Mouse (Mus musculus) stomach, postnatal 0 days (tissue): ENCODE measurements at regions not wholly inside any gene's neighbourhood (a gene's known extent, or its start where the extent isn't known, plus 50 kb on each side); places are given as distances from the start of the nearest gene placed in this dataset.

Experiments
- ATAC-seq: fragments of 200-750 bp; cut with Nextera tagmentation; 2 replicates; pipeline ENCODE4 v1.8.0; 2017; ENCODE audit not compliant: low FRiP score, low TSS enrichment
- DNase-seq: peaks from one replicate; pipeline ENCODE4 v3.0.0-alpha.2; 2016; ENCODE audit warnings: low spot score
- H3K27ac ChIP-seq: fragments of 300-500 bp; sonication (generic); replicated peaks from 2 replicates; pipeline ENCODE4 v1.5.1; 2014; ENCODE audit warnings: mild to moderate bottlenecking, control low read depth
- H3K27me3 ChIP-seq: fragments of 300-500 bp; sonication (generic); 2 replicates; pipeline ENCODE4 v1.6.1; 2014; ENCODE audit warnings: low read length; ENCODE audit not compliant: control insufficient read depth, insufficient read depth
- H3K36me3 ChIP-seq: fragments of 300-500 bp; sonication (generic); 2 replicates; pipeline ENCODE4 v1.6.1; 2014; ENCODE audit warnings: low read length, mixed read lengths; ENCODE audit not compliant: control insufficient read depth, insufficient read depth
- H3K4me1 ChIP-seq: fragments of 300-500 bp; sonication (generic); replicated peaks from 2 replicates; pipeline ENCODE4 v1.6.1; 2014; ENCODE audit warnings: antibody characterized with exemption; ENCODE audit not compliant: control insufficient read depth, insufficient read depth
- H3K4me2 ChIP-seq: fragments of 300-500 bp; sonication (generic); replicated peaks from 2 replicates; pipeline ENCODE4 v1.6.1; 2014; ENCODE audit warnings: low read depth, mild to moderate bottlenecking, control low read depth, moderate library complexity
- H3K4me3 ChIP-seq: fragments of 300-500 bp; sonication (generic); 2 replicates; pipeline ENCODE4 v1.5.1; 2014; ENCODE audit warnings: low read depth, low read length, control low read depth
- H3K9ac ChIP-seq: fragments of 300-500 bp; sonication (generic); 2 replicates; pipeline ENCODE4 v1.6.1; 2014; ENCODE audit warnings: mild to moderate bottlenecking, low read length, control low read depth, mixed read lengths
- H3K9me3 ChIP-seq: fragments of 300-500 bp; sonication (generic); 2 replicates; pipeline ENCODE4 v1.6.1; 2016; ENCODE audit warnings: low read length; ENCODE audit not compliant: control insufficient read depth
- CTCF ChIP-seq: IDR thresholded peaks from 2 replicates; pipeline ENCODE4 v1.5.1; 2016; ENCODE audit warnings: antibody characterized with exemption, low read depth, mild to moderate bottlenecking, moderate library complexity
- EP300 ChIP-seq: optimal IDR thresholded peaks from 2 replicates; pipeline ENCODE3; 2016; ENCODE audit warnings: antibody characterized with exemption
- WGBS: fragments of 180-500 bp; shearing (Covaris S2); extraction: QIAGEN DNeasy Blood & Tissue Kit; methylation state at CpG from one replicate; pipeline ENCODE4 v1.1.7; 2014; 5-methylcytosine and 5-hydroxymethylcytosine counted together

DNA sequence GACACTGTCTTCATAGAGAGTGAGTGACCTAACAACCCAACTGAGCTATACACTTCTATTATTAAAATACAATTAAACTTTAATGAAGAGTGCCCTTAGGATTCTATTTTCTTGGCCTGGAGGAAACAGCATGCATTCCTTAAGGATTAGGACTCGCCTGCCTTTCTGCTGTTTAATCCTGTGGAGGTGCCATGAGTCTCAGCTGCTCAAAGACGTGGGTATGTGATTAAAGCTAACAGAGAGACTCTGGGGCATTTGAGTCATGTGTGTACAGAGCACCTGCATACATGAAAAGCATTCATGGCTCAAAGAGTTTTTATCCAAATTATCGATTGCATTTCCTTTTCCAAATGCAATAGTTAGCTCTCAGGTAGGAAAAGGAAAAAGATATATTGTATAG lies 51.7 kb upstream of the Robo1 start:
- no peaks in the 10 kb centered on the region for H3K9me3 ChIP-seq
- WGBS, result 46% methylated on average over 3 of the region's 3 CpGs
- ATAC-seq, result no peak

More for the DNA sequence above, 51.7 kb upstream of the Robo1 start:
- no peak for TF ChIP-seq CTCF
- TF ChIP-seq EP300, result no peak
- Histone ChIP-seq H3K9ac (no peak overlapping the region), H3K4me1 (no peaks in the 10 kb centered on the region), H3K4me2 (no peak overlapping the region), H3K4me3 (no peak overlapping the region), H3K27me3 (no peaks in the 10 kb centered on the region), H3K36me3 (no peaks in the 10 kb centered on the region), H3K27ac (no peak overlapping the region)
- DNase-seq, result no peak
